Mouse (Mus musculus) bone marrow, adult 2 months (tissue): ENCODE measurements around the gene Naa40.

Source experiments
- CTCF ChIP-seq: fragments of 200-500 bp; IDR thresholded peaks from 2 replicates; pipeline ENCODE4 v1.5.1; 2011; ENCODE audit warnings: low read length, control low read depth; ENCODE audit not compliant: control insufficient read depth, insufficient read depth
- POLR2A ChIP-seq: fragments of 200-500 bp; IDR thresholded peaks from 2 replicates; pipeline ENCODE4 v1.6.1; 2011; ENCODE audit warnings: low read depth, mild to moderate bottlenecking, control low read depth, low read length, borderline replicate concordance; ENCODE audit not compliant: control insufficient read depth

DNA sequence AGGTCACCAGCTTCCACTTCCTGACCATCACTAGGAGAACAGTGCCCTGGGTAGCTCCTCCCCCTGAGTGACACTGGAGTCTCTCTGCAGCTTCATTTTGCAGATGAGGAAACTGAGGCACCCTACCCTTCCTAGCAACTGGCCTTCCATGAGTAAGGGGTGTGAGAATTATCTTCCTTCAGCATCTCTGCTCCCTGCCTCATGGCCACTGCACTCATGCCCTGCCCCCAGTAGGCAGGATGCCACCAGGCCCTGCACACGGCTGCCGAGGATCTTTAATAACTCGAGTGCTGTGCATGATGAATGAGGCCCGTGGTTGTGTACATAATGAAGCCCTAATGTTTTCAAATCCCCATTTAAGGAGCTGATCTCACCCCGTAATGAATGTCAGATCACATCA lies 50.0 kb downstream of the Naa40 start:
- TF ChIP-seq POLR2A (no peak), CTCF (no peak)
